Mouse (Mus musculus): ENCODE data around the gene Ccdc97. TPM values are rescaled to one million over a fixed set of nuclear protein-coding genes. Genes with fewer than 3 reads are reported as not detected.

The Ccdc97 gene
- polyA plus RNA-seq, 1 experiment from 2014 or later, result 29.0 TPM

- H3K27me3 ChIP-seq, result peaks cover 43% of the 10 kb centered on the region
- peaks cover 16% of the 10 kb centered on the region for H3K4me1 ChIP-seq
- H3K36me3 ChIP-seq (replicated peaks), result no peaks in the 10 kb centered on the region
- 2% methylated on average over 32 of the region's 37 CpGs for WGBS
- peak overlapping the region; percentile 39 for H3K4me3 ChIP-seq (replicated peaks)
- H3K9me3 ChIP-seq, result peaks cover 12% of the 10 kb centered on the region
- H3K27ac ChIP-seq, result no peak overlapping the region
- H3K9ac ChIP-seq, result peak overlapping the region; percentile 61
- H3K4me2 ChIP-seq, result peak overlapping the region; percentile 75
- peak; percentile 55 for ATAC-seq (ENCODE audit: low FRiP score)
Observed at GRCm38 (mm10) chr7:25704716-25705364, 14.0 kb downstream of the Ccdc97 start.

GRCm38 (mm10) chr7:25703793-25704494 lies 14.9 kb downstream of the Ccdc97 start:
- Histone ChIP-seq H3K4me2 (peak overlapping the region; percentile 75), H3K27me3 (peaks cover 43% of the 10 kb centered on the region), H3K4me3 (replicated peaks) (no peak overlapping the region; the same call in 1 of the 2 replicates), H3K4me1 (peaks cover 14% of the 10 kb centered on the region), H3K36me3 (replicated peaks) (no peaks in the 10 kb centered on the region), H3K27ac (no peak overlapping the region), H3K9me3 (peaks cover 12% of the 10 kb centered on the region), H3K9ac (0 out of 2 replicates have a peak overlapping the region, but pooled peaks have one; percentile 61)
- no peak for ATAC-seq (ENCODE audit: low FRiP score)
- 17% methylated on average over 10 of the region's 10 CpGs for WGBS

GRCm38 (mm10) chr7:25702350-25702749 lies 16.5 kb downstream of the Ccdc97 start:
- H3K36me3 ChIP-seq (replicated peaks), result no peaks in the 10 kb centered on the region
- no peak overlapping the region for H3K4me2 ChIP-seq
- H3K4me3 ChIP-seq (replicated peaks), result no peak overlapping the region
- H3K4me1 ChIP-seq, result peaks cover 14% of the 10 kb centered on the region
- ATAC-seq (ENCODE audit: low FRiP score), result no peak
- peaks cover 12% of the 10 kb centered on the region for H3K9me3 ChIP-seq
- H3K27me3 ChIP-seq, result peaks cover 41% of the 10 kb centered on the region
- no peak overlapping the region for H3K9ac ChIP-seq
- 93% methylated on average over 2 of the region's 2 CpGs for WGBS
- no peak overlapping the region for H3K27ac ChIP-seq

GRCm38 (mm10) chr7:25700732-25701131 lies 18.2 kb downstream of the Ccdc97 start:
- H3K36me3 ChIP-seq (replicated peaks), result no peaks in the 10 kb centered on the region
- H3K27me3 ChIP-seq, result peaks cover 32% of the 10 kb centered on the region
- 77% methylated on average over 12 of the region's 12 CpGs for WGBS
- H3K4me3 ChIP-seq (replicated peaks), result no peak overlapping the region
- no peak for ATAC-seq (ENCODE audit: low FRiP score)
- H3K9me3 ChIP-seq, result peaks cover 12% of the 10 kb centered on the region
- H3K4me1 ChIP-seq, result peaks cover 14% of the 10 kb centered on the region
- no peak overlapping the region for H3K27ac ChIP-seq
- H3K9ac ChIP-seq, result no peak overlapping the region
- no peak overlapping the region for H3K4me2 ChIP-seq

DNA sequence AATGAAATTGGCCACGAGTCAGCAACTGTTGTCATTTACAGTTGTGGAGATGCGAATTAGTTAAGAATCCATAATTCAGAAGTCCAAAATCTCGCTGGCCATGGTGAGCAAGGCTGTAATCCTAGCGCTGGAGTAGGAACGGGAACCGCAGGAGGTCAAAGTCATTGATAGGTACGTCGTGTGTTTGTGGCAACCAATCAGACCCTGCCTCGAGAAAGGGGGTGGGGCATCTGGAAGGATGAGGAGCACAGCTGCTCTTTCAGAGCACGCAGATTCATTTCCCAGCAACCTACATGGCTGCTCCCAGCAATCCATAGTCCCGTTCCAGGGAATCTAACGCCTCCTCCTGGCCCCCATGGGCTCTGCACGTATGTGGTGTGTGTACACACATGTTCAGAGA lies 19.0 kb downstream of the Ccdc97 start:
- H3K4me2 ChIP-seq, result no peak overlapping the region
- ATAC-seq (ENCODE audit: low FRiP score), result no peak
- no peak overlapping the region for H3K4me3 ChIP-seq (replicated peaks)
- no peak overlapping the region for H3K27ac ChIP-seq
- peaks cover 11% of the 10 kb centered on the region for H3K4me1 ChIP-seq
- peaks cover 12% of the 10 kb centered on the region for H3K9me3 ChIP-seq
- no peak overlapping the region for H3K9ac ChIP-seq
- 56% methylated on average over 13 of the region's 13 CpGs for WGBS
- no peaks in the 10 kb centered on the region for H3K36me3 ChIP-seq (replicated peaks)
- peaks cover 25% of the 10 kb centered on the region for H3K27me3 ChIP-seq

DNA sequence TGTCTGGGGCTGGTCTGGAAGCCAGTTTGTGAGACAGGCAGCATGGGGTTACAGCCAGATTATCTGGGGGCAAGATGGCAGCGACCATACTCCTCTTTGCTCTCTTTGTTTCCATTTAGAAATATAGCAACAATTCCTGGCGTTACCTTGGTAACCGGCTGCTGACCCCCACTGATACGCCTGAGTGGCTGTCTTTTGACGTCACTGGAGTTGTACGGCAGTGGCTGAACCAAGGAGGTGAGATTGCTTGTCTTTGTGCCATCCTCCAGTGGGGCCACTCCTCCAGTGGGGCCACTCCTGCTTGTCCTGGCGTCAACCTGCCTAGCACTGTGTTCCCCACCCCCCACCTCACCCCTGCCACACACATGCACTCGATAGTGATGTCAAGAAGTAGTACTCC lies 24.8 kb downstream of the Ccdc97 start:
- H3K9ac ChIP-seq, result no peak overlapping the region
- H3K4me1 ChIP-seq, result peaks cover 9% of the 10 kb centered on the region
- H3K4me2 ChIP-seq, result no peak overlapping the region
- no peak overlapping the region for H3K4me3 ChIP-seq (replicated peaks)
- H3K27ac ChIP-seq, result no peak overlapping the region
- no peaks in the 10 kb centered on the region for H3K9me3 ChIP-seq
- H3K27me3 ChIP-seq, result peaks cover 40% of the 10 kb centered on the region
- no peak for ATAC-seq (ENCODE audit: low FRiP score)
- no peaks in the 10 kb centered on the region for H3K36me3 ChIP-seq (replicated peaks)
- WGBS, result 43% methylated on average over 8 of the region's 8 CpGs

- WGBS, result 44% methylated on average over 5 of the region's 5 CpGs
- no peaks in the 10 kb centered on the region for H3K36me3 ChIP-seq (replicated peaks)
Observed at GRCm38 (mm10) chr7:25690051-25690450, 28.8 kb downstream of the Ccdc97 start.

DNA sequence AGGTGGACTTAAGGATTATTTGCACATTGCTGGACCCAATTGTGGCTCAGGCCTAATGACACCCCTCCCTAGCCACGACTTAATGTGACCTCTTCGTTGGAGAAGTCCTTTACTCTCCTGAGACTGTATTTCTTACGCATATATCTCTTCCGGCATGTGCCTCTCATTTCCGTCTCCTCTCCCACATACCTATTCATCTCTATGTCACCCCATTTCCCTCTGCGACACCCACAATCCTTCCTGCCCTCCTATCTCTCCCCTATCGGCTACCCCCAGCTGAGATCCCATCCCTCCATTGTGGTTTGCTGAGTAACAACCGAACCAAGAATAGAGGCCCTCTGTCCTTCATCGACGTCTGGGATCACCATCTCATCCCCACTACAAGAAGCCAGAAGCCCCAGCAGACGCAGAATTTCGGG lies 29.3 kb downstream of the Ccdc97 start:
- peak overlapping the region; percentile 51 for H3K4me3 ChIP-seq (replicated peaks)
- no peaks in the 10 kb centered on the region for H3K36me3 ChIP-seq (replicated peaks)
- peaks cover 73% of the 10 kb centered on the region for H3K27me3 ChIP-seq
- peak overlapping the region; percentile 71 for H3K4me2 ChIP-seq
- no peak for ATAC-seq (ENCODE audit: low FRiP score)
- H3K9ac ChIP-seq, result no peak overlapping the region
- H3K9me3 ChIP-seq, result no peaks in the 10 kb centered on the region
- H3K4me1 ChIP-seq, result peaks cover 39% of the 10 kb centered on the region
- H3K27ac ChIP-seq, result no peak overlapping the region
- 15% methylated on average over 12 of the region's 12 CpGs for WGBS

More at GRCm38 (mm10) chr7:25690051-25690450, 28.8 kb downstream of the Ccdc97 start:
- Histone ChIP-seq H3K27me3 (peaks cover 73% of the 10 kb centered on the region), H3K4me2 (no peak overlapping the region), H3K27ac (no peak overlapping the region), H3K9ac (no peak overlapping the region), H3K4me1 (peaks cover 39% of the 10 kb centered on the region), H3K4me3 (replicated peaks) (no peak overlapping the region), H3K9me3 (no peaks in the 10 kb centered on the region)
- no peak for ATAC-seq (ENCODE audit: low FRiP score)

GRCm38 (mm10) chr7:25688810-25689586 lies 29.9 kb downstream of the Ccdc97 start:
- H3K27me3 ChIP-seq, result peaks cover 73% of the 10 kb centered on the region
- H3K36me3 ChIP-seq (replicated peaks), result no peaks in the 10 kb centered on the region
- H3K4me3 ChIP-seq (replicated peaks), result peak overlapping the region; percentile 51
- peak overlapping the region; percentile 71 for H3K4me2 ChIP-seq
- 0 out of 2 replicates have a peak, but pooled peaks have one; percentile 31 for ATAC-seq (ENCODE audit: low FRiP score)
- peak overlapping the region; percentile 33 for H3K9ac ChIP-seq
- 3% methylated on average over 52 of the region's 52 CpGs for WGBS
- peaks cover 37% of the 10 kb centered on the region for H3K4me1 ChIP-seq
- H3K9me3 ChIP-seq, result no peaks in the 10 kb centered on the region
- peak overlapping the region; percentile 25; the same call in 1 of the 2 replicates for H3K27ac ChIP-seq

- no peak overlapping the region for H3K27ac ChIP-seq
- peaks cover 34% of the 10 kb centered on the region for H3K4me1 ChIP-seq
Observed at GRCm38 (mm10) chr7:25687811-25688401, 31.0 kb downstream of the Ccdc97 start.

DNA sequence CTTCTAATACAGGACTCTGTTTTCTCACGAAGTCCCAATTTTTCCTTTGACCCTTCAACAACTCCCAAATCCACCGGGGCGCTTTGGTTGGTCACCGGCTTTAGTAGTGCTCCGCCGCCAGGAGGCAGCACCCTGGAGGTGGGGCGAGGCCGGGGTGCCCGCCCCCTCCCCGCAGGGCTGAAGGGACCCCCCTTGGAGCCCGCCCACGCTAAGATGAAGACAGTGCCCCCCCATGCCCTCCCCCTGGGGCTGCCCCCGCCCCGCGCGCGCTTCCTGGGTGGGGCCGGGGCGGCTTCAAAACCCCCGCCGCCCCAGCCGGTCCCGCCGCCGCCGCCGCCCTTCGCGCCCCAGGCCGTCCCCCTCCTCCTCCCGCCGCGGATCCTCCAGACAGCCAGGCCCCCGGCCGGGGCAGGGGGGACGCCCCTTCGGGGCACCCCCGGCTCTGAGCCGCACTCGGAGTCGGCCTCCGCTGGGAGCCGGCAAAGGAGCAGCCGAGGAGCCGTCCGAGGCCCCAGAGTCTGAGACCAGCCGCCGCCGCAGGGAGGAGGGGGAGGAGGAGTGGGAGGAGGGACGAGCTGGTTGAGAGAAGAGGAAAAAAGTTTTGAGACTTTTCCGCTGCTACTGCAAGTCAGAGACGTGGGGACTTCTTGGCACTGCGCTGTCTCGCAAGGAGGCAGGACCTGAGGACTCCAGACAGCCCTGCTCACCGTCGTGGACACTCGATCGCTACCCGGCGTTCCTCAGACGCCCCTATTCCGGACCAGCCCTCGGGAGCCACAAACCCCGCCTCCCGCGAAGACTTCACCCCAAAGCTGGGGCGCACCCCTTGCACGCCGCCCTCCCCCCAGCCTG lies 32.0 kb downstream of the Ccdc97 start, which contains the start of gene Tgfb1:
TSS of gene Tgfb1 (plus strand) at position 323 of the 852 bp plus-strand sequence.
- Histone ChIP-seq H3K9me3 (no peaks in the 10 kb centered on the region), H3K36me3 (replicated peaks) (peaks cover 8% of the 10 kb centered on the region; the same call in 1 of the 2 replicates), H3K4me2 (peak within 1 kb of the TSS; percentile 71), H3K27me3 (peaks cover 67% of the 10 kb centered on the region), H3K9ac (peak within 1 kb of the TSS; percentile 60), H3K4me1 (peaks cover 36% of the 10 kb centered on the region), H3K4me3 (replicated peaks) (peak within 1 kb of the TSS; percentile 51), H3K27ac (no peak within 1 kb of the TSS)
- WGBS, result 1% methylated on average over 57 of the region's 69 CpGs
- peak; percentile 44; the same call in 1 of the 2 replicates for ATAC-seq (ENCODE audit: low FRiP score)

More at GRCm38 (mm10) chr7:25687811-25688401, 31.0 kb downstream of the Ccdc97 start:
- H3K4me3 ChIP-seq (replicated peaks), result peak overlapping the region; percentile 51
- peak overlapping the region; percentile 33; the same call in 1 of the 2 replicates for H3K9ac ChIP-seq
- H3K9me3 ChIP-seq, result no peaks in the 10 kb centered on the region
- H3K27me3 ChIP-seq, result peaks cover 73% of the 10 kb centered on the region
- under 1% methylated on average over 47 of the region's 47 CpGs for WGBS
- peaks cover 5% of the 10 kb centered on the region; the same call in 1 of the 2 replicates for H3K36me3 ChIP-seq (replicated peaks)
- ATAC-seq (ENCODE audit: low FRiP score), result no peak
- peak overlapping the region; percentile 71 for H3K4me2 ChIP-seq
